In genomic region chr1:177258343-177259037, GRCm38 (mm10) we compare ENCODE assay signal across 7 mouse cellular contexts. TPM values are rescaled to one million over a fixed set of nuclear protein-coding genes. Genes with fewer than 3 reads are reported as not detected.
DNase-seq lines count a peak whose midpoint lies in the region; ATAC-seq lines count a peak whose summit lies in the region.

No protein-coding gene starts in this region.

- H3K4me2 ChIP-seq in midbrain, embryonic 13.5 days (replicated peaks): peak overlapping the region; percentile 75

- peak overlapping the region; percentile 99 for H3K27ac ChIP-seq in embryonic facial prominence, embryonic 10.5 days (replicated peaks)
- H3K27ac ChIP-seq in limb, embryonic 10.5 days: peak overlapping the region; percentile 99
- H3K27ac ChIP-seq in midbrain, embryonic 13.5 days: peak overlapping the region; percentile 100

- H3K36me3 ChIP-seq in embryonic facial prominence, embryonic 10.5 days (replicated peaks): no peaks in the 10 kb centered on the region
- H3K36me3 ChIP-seq in limb, embryonic 10.5 days: no peaks in the 10 kb centered on the region
- no peaks in the 10 kb centered on the region for H3K36me3 ChIP-seq in midbrain, embryonic 13.5 days

- peak; percentile 60 for ATAC-seq in granulocyte monocyte progenitor cell, adult 5-6 weeks (replicated peaks; ENCODE audit: poor library complexity, severe bottlenecking)
- ATAC-seq in midbrain, embryonic 13.5 days: peak; percentile 92

- H3K4me1 ChIP-seq in embryonic facial prominence, embryonic 10.5 days: peaks cover 20% of the 10 kb centered on the region
- H3K4me1 ChIP-seq in limb, embryonic 10.5 days: peaks cover 14% of the 10 kb centered on the region
- H3K4me1 ChIP-seq in midbrain, embryonic 13.5 days (replicated peaks): peaks cover 26% of the 10 kb centered on the region

- peak; percentile 86 for DNase-seq in adrenal gland, postnatal 10 days
- peak; percentile 92 for DNase-seq in embryonic facial prominence, embryonic 10.5 days (ENCODE audit: low spot score)
- peak; percentile 66 for DNase-seq in kidney, adult 11 months
- peak; percentile 90 for DNase-seq in limb, embryonic 10.5 days (ENCODE audit: low spot score)
- DNase-seq in spleen, adult 12 weeks (ENCODE audit: low spot score): peak; percentile 74

- WGBS in embryonic facial prominence, embryonic 10.5 days: under 1% methylated on average over 68 of the region's 86 CpGs
- under 1% methylated on average over 57 of the region's 86 CpGs for WGBS in limb, embryonic 10.5 days
- under 1% methylated on average over 56 of the region's 86 CpGs for WGBS in midbrain, embryonic 13.5 days

- no peaks in the 10 kb centered on the region for H3K9me3 ChIP-seq in embryonic facial prominence, embryonic 10.5 days
- no peaks in the 10 kb centered on the region for H3K9me3 ChIP-seq in limb, embryonic 10.5 days (replicated peaks)
- no peaks in the 10 kb centered on the region for H3K9me3 ChIP-seq in midbrain, embryonic 13.5 days

- H3K4me3 ChIP-seq in embryonic facial prominence, embryonic 10.5 days: peak overlapping the region; percentile 98
- peak overlapping the region; percentile 99 for H3K4me3 ChIP-seq in limb, embryonic 10.5 days
- H3K4me3 ChIP-seq in midbrain, embryonic 13.5 days (replicated peaks): peak overlapping the region; percentile 95

- peaks cover 11% of the 10 kb centered on the region for H3K27me3 ChIP-seq in embryonic facial prominence, embryonic 10.5 days (replicated peaks; ENCODE audit: low read depth, poor library complexity, severe bottlenecking)
- H3K27me3 ChIP-seq in limb, embryonic 10.5 days (ENCODE audit: low read depth, poor library complexity, severe bottlenecking): no peaks in the 10 kb centered on the region; the same call in 1 of the 2 replicates
- no peaks in the 10 kb centered on the region for H3K27me3 ChIP-seq in midbrain, embryonic 13.5 days

- peak overlapping the region; percentile 96 for H3K9ac ChIP-seq in midbrain, embryonic 13.5 days (replicated peaks)

RNA-seq across cellular contexts. Expression of gene Akt3, which starts 0.5 kb away (rescaled TPM):
- total RNA-seq in adrenal gland, postnatal 10 days (2021): 10 to 100 TPM; 26.6 to 33.3 TPM
- 9.7 and 10.2 TPM in 2 replicates for polyA plus RNA-seq in embryonic facial prominence, embryonic 10.5 days (2016; fragmentation: Nextera tagmentation; extraction: Ambion mirVana)
- total RNA-seq in granulocyte monocyte progenitor cell, adult 5-6 weeks (2014; fragmentation: Nextera tagmentation): 28.1 and 36.3 TPM in 2 replicates
- 36.7 and 47.1 TPM in 2 replicates for total RNA-seq in granulocyte monocyte progenitor cell, adult 5-6 weeks (2017)
- 6.2 and 7.1 TPM in 2 replicates for polyA plus RNA-seq in limb, embryonic 10.5 days (2016; fragmentation: Nextera tagmentation; extraction: Ambion mirVana)
- 25.7 and 26.3 TPM in 2 replicates for polyA plus RNA-seq in midbrain, embryonic 13.5 days (2015; fragmentation: Nextera tagmentation; extraction: Ambion mirVana)

Comparison
In these comparisons a context has a peak if more than half of its experiments do, and no peak if none do; other contexts are left out.
1. Peak in every context shown above with its lines: DNase-seq, ATAC-seq, H3K4me3 ChIP-seq and H3K27ac ChIP-seq.